Mouse (Mus musculus): Measurements from ENCODE around the gene Ctss.

DNA sequence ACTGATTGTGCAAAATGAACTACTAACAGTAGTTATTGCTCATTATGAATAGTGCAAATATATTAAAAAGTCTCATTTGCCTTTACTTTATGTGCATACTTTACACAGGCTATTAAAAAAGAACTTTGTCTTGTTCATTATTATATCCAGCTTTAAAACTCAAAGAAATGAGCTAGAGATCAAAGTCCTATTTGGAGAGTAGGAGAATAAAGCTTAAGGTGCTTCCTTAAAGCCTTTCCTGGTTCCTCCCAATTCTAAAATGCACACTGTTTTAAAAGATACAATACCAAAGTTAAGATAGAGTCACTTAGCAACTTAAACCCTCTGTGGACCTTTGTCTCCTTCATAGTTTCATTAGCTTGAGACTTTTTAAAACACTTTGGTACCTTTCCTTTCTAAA, 72.1 kb downstream of the Ctss start:
- TF ChIP-seq CTCF (conservative IDR thresholded peaks at IDR 0.05; ENCODE audit: low read length): no peak
- TF ChIP-seq NANOG (IDR thresholded peaks at IDR 0.05; ENCODE audit: borderline replicate concordance, low read length): no peak
- no peak for TF ChIP-seq POU5F1 (IDR thresholded peaks at IDR 0.05; ENCODE audit: borderline replicate concordance, low read length)

Data from E14TG2a.4 (cell line).